Mouse (Mus musculus): ENCODE results near the gene Tmem165.

Tmem165 gene

DNA sequence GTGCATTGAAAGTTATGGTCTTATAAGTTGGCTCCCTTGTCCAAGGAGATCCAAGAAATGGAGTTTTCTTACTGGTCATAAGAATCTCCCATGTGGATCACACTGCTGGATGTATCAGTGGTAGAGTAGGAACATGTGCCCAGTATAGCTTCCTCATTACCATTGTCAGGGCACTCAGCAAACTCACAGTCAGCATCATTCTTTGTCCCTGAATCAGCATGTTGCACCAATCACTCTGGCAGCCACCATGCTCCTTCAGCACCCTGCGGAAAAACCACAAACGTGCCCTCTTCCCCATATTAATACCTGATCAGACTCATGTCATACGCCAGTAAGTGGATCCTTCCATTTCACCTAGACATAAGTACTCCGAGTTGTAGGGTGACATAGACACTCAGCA is 8.6 kb upstream of the Tmem165 start:
- DNase-seq, result no peak

DNA sequence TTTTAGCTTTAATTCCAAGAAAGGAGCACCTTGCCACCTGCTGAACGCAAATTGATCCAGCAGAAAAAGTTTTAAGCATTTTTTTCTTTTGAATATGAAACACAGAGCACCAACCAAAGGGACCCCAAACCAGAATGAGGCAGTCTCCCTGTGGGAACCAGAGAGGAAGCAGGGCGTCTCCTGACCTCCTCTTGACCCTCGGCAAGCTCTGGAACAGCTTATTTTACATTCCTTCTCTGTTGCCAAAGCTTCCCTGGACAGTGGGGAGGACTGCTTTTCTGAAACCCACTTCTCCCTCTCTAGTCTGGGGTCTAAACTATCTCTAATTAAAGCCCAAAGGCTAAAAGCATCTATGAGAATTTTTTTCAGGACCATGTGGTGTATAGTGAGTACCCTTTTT is 7.3 kb upstream of the Tmem165 start:
- DNase-seq, result no peak

DNA sequence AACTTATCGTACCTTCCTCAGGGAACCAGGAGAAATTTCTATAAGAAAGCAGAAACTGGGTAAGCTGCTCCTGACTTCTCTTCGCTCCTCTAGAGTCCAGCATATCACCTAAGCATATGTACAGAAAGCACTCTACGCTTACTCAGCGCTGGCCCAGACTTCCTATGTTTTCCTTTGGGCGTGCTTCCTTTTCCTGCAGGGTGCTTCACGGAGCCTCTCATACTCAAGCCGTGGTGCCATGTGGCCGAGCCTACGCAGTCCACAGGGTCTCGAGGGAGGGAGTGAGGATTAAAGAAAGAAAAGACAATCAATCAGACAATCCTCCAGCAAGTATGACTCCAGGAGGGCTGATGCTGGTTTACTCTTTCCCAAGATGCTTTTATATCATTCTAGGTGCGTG is 6.8 kb upstream of the Tmem165 start:
- no peak for DNase-seq

DNA sequence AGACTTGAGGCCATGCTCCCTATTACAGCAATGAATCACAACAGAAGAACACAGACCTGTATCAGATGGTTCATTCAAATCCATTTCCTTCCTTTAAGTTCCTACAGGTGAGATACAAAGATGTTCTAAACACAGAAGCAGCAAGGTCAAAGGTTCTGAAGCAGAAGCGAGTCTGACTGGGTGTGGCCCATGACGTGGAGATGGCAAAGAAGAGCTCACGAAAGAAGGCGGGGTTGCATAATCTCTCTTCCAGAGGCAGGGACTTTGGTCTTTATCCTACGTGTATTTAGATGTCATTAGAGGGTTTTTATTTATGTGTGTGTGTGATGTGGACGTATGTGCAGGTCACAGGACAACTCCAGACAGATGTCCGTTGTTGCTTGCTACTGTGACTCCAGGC is 6.0 kb upstream of the Tmem165 start:
- DNase-seq, result no peak

DNA sequence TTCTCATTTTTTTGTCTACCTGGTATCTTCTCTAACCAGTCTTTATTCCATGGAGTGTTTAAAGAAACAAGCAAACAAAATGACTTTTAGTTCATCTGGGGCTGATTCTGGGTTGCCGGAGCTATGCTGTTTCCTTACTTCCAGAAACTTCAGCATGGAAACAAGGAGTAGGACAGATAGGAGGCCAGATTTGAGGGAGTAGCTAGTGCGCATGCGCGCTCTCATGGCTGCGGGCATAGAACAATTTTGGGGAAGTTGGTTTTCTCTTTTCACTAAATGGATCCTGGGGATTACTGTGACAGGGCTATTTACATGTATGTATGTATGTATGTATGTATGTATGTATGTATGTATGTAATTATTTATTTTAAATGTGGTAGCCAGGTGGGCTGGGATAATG is 4.5 kb upstream of the Tmem165 start:
- no peak for DNase-seq

DNA sequence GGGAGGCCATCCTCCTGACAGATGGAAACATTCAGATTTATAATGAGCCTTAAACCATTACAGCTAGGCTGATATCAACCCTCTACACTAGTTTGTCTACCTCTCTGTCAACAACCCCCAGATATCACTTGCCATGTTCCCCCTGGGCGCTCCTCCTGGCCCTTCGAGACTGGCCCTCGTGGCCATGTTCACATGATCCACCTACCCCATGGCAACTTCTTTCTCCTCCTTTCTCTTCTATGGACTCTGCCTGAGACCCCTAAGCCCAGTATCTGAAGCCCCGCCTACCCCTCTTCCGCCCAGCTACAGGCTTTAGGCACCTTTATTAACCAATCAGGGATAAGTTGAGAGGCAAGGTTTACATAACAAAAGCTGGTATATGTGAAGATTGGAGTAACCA is 3.9 kb upstream of the Tmem165 start:
- DNase-seq, result no peak

DNA sequence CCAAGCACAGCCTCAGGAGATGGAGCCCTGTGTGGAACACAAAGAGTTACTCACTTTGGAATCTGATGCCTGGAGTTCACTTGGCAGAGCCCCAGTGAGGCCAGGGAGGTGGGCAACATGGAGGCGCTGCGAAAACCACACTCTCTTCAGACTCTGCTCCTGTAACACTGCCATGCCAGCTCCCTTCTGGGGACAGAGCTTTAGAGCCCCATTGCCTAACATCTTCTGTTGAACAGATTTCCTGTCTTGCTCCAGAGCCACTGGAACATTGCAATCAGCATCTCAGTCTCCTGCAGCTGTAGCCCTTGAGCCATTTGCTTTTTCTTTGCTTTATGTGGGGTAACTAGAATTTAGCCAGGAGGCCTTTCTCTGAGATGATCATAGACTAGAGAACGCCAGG is 1.4 kb upstream of the Tmem165 start:
- no peak for DNase-seq

DNA sequence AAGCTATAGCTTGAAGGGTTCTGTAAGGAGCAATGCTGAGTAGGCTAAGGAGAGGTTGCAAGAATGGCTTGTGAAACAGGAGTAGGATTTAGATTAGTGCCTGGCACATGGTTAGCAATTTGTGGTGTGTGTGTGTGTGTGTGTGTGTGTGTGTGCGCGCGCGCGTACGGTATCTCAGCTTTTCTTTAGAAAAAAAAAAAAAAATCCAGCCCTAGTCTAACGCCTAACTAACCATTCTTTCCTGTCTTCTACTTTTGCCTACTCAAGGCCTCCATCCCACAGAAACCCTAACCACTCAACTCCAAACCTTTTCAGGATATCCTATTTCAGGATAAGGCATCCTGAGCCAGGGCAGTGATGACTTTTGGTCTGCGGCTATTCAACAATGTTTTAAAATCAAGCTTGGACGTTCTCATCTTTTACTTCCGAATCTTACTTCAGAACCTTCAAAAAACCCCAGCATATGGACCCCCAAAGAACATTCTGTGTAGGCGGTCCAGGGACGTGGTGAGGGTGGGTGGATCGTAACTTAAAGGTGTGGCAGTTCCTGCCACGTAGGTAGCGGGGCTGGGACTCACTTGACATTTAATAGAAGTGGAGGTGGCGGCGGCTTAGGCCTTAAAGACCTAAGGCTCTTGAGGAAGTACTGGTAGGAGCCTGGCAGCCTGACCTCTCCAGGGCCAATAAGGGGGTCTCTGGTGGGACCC is 484 bp upstream of the Tmem165 start:
- DNase-seq, result no peak

DNA sequence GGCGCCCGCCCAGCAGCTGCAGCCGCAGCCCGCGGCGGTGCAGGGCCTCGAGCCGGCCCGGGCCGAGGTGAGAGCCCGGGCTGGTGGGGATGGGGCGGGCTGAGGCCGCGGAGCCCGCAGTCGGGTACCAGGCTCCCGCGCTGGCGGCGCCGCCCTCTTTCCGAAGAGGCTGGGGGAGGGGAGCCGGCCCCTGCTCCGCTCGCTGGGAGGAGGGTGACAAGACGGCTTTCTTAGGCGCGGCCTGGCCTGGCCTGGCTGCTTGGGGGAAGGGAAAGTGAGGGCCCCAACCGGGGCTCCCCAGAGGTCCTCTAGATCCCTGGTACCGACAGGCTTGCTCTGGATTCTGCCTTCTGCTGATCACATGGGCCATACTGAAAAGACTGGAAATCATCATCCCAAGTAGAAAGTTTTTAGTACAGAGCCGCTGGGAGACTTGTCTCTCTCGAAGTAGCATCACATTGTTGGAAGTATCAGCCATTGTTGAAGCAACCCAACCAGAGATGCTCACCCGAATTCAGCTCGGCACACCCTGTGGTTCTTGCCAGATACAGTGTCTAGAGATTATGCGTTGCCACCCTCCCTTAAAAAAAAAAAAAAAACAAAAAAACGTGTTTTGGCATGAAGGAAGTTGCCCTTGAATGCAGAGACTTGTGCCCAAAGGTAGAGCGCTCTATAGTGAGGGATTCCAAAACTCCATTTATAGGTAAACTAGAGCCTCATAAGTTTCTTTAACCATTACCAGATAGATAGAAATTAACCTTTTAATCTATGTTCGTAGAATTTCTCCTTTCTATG is 803 bp downstream of the Tmem165 start:
- DNase-seq, result peak; percentile 65

DNA sequence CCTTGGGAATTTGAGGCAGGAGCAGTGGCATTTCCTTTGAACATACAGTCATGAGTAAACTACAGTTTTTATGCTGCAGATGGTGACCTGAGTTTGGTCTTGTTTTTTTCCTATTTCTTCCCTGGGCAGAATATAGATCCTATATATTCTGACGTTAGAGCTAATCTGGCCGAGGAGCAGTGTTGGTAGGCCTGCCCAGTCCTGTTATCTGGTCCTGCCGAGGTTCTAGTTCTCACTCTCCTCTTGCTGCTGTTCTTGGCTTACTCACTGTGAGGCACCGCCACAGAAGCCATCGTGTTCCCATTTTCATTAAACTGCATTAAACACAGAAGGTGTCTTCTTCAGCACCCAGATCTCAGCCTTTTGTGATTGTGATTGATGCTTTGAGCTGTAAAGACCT is 4.2 kb downstream of the Tmem165 start:
- no peak for DNase-seq

DNA sequence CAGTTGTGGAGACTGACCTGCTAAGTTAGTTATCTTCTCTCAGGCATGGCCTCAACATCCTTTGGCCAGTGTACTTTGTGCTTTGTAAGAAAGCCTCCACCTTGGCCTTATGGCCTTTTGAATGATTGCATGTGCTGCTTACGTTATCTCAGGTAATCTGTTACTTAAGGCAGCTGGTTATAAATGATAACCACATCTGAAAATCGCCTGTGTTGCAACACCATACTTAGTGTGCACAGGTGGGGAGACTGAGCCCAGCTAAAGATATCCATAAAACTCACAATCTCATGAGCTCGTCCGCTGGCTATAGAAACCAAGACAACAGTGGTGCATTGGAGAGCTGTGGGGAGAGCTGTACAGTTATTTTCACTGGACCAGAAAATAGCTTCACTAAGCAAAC is 6.9 kb downstream of the Tmem165 start:
- no peak for DNase-seq

DNA sequence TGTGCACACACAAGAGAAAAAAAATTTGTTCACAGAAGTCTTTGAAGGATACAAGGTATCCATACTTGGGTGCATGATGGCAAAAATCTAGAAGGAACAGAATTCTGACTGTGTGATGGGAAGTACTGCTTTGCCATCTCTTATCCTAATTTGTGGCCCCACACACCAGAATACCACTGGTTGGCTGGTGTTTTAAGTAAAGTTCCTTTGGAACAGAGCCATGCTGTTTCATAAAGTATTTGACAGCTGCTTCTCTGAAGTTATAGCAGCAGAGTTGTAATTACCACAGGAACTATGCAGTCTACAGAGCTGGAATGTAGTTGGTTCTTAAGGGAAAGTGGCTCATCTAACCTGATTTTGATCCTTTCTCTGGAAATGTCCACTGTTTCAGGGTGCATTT is 9.4 kb downstream of the Tmem165 start:
- DNase-seq, result no peak

DNA sequence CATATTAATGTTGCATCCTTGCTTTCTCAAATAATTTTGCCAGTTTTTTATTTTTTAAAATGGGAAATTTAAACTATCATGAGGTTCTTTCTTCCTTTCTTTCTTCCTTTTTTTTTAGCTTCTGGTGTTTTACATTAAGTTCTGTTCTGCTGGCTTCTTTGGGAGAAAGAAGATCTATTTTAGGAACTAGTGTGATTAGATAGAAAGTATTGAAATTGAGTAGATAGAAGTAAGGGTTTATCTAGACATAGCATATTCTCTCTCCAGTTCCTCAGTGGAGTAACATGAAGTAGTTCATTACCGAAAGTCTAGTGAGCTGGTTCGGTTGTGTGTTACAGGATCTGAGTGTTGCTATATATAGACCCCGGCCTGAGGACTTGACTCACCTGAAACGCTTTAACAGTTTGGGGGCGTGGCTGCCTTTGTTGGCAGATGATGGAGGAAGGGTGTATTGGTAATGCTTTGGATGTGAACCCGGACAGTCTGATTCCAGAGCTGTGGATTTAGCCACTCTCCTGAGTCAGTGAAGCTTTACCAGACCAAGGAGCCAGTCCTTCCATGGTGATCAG is 10.8 kb downstream of the Tmem165 start:
- DNase-seq, result no peak

DNA sequence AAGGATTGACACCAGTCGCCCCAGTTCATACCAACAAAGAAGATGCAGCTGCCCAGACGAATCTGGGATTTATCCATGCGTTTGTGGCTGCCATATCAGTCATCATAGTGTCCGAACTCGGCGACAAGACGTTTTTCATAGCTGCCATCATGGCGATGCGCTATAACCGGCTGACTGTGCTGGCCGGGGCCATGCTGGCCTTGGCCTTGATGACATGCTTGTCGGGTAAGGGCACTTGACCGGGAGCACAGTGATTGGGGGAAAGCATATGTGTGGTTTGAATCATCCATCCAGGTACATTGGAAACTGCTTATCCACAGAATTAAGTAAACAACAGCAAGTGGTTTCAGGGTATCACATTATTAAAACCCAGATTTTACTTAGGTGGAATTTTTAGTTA is 15.7 kb downstream of the Tmem165 start:
- DNase-seq, result no peak

DNA sequence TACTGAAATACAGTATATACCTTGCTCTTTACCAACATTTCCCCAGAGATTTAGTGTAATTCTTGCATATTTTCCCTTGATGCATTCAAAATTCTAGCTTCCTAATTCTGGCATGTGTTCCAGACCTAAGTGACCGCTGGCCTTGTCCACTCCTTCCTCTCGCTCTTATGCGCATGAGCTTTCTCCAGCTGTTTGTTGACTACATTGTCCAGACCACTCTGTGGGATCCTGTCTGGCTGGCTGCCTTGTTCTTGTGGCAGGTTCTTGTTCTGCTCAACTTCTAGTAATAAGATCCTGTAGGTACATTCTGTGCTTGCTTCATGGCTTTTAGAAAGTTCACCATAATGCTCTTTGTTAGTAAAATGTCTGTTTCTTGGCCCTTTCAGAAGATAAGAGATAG is 19.5 kb downstream of the Tmem165 start:
- no peak for DNase-seq

DNA sequence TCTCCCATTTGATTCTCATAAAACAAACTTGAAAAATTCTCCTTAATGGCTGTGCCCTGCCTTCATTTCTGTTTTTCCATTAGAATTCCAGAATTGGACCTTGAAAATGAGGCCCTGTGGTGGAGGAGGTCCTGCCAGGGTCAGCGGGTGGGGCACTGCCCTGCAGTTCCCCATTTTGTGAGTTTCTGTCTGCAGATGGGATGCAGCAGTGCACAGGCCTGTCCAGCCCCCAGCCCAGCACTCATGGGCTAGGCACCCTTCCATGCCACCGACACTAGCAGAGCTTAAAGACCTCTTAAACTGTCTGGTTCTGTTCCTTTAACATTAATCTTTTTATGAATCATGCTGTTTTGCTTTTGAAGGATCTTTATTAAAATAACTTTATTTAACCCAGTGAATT is 22.2 kb downstream of the Tmem165 start:
- DNase-seq, result no peak

DNA sequence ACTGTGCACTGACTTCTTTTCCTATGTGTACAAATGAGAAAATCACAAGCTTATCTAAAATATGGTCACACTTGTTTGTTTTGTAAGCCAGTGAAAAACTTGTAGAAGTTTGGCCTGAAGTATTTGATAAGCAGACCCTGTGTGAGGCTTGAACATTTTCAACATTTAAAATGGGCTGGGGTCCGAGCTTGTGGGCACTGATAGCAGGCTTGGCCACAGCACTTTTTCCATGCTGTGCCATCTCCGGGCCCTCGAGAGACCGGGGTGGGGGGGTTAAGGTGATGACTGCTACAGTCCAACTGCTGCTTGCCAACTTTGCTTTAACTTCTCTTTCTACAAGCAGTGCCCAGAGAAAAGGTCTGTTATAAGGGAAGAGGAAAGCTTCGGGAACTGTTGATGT is 24.4 kb downstream of the Tmem165 start:
- DNase-seq, result no peak

DNA sequence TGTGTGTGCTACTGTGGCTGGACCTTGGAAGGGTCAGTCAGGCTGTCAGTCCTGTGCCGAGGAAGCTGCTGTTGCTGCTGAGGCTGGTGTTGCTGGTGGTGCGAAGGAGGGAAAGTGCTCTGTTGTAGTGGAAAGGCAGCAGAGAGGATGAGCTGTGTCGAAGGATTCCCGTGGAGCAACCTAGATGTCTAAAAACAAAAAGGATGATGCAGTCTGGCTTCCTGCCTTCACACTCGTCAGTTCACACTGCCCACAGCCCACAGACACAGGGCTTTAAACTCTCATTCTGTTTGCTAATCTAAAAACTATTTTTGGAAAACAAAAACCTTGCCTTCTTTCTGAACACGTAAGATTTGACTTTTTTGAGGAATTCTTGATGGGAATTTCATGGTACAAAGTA is 33.0 kb downstream of the Tmem165 start:
- DNase-seq, result no peak

DNA sequence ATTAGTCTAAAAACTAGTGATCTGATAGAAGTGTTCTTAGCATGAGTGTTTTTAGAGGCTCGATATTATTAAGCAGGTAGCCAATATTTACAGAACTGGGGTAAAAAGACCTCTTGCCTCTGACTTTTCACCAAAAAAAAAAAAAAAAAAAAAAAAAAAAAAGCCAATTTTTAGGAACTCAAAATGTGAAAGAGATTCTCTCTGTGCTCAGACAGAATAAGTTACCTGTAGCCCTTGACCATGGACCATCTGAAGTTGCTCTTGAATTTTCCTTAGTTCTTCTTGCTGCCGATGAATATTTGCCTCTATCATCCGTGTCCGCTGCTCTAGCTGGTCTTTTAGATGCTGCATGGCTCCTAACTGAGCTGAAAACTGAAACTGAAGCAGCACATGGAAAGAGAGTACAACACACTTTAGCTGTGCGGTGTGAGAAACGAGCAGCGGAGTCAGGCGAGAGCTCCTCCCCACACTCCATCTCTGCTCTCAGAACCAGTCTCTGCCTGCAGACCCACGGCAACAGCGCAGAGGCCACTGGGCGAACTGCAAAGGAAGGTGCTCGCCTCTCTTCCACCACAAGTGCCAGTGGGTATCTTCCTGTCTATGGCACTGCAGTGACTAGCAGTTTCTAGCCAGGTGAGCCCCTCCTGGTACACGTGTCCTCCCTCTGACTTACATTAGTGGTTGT is 47.6 kb downstream of the Tmem165 start:
- no peak for DNase-seq

DNA sequence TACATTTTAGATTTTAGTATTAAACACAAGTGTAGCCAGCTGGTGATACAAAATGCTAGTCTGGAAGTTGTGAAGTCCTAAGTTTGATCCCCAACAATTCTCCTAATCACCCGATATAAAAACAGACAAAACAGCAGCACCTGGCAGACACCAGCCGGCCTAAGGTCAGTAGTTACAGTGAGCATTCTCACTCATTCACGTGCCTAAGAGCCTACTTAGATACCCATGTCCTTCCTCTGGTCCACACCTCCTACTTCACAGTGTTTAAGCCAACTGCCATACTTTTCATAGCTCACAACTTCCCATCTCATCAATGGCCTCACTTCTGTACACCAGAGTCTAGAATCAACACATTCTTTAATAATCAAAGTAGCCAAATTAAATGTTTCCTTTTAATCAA is 59.6 kb downstream of the Tmem165 start:
- no peak for DNase-seq

DNA sequence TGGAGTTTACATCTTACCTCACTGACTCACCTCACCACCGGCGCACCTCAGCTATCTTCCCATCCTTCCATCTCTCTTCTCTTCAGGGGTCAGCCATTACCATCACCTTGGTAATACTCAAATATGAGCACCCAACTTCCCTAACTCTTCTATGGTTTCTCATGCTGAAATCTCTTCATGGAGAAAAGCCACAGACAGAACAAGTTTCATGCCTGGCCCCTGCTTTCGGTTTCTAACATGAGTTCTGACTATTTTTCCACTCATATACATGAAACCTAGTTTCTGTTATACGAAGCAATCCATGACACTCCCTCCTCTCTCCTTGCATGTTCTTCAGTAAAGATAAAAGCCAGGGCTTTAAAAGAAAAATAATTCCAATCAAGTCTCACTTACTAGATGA is 60.2 kb downstream of the Tmem165 start:
- no peak for DNase-seq

DNA sequence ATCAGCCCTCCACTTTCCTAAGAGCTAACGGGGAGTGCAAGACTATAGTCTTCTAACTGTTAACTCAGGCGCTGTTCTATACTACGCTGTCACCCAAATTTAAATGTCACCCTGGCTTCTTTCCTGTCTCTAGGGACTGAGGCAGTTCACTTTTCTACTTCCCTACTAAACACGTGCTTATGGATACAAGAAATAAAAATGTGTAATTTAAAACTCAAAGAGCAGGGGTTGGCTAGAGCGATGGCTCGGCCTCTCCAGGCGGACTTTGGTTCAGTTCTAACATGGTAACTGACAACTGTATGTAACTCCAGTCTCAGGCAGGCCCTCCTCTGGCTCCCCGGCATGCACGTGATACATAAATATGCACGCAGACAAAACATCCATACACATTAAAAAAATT is 60.8 kb downstream of the Tmem165 start:
- no peak for DNase-seq

DNA sequence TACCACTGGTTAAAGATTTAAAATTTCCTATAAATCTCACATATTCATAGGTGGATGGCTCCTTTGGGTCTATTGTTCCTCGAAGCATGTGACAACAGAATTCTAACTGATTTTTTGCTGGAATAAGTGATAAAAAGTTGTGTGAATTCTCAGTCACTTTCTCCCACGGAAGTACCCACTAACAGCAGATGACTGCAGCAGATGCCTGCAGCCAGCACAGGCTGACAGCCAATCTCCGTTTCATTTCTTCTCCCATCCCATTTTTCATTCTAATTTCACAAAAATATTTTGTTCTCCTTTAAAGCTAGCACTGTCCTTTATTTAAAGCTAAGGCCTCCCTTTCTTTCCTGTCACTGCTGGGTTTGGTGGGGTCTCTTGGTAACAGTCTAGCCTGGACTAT is 61.7 kb downstream of the Tmem165 start:
- no peak for DNase-seq

DNA sequence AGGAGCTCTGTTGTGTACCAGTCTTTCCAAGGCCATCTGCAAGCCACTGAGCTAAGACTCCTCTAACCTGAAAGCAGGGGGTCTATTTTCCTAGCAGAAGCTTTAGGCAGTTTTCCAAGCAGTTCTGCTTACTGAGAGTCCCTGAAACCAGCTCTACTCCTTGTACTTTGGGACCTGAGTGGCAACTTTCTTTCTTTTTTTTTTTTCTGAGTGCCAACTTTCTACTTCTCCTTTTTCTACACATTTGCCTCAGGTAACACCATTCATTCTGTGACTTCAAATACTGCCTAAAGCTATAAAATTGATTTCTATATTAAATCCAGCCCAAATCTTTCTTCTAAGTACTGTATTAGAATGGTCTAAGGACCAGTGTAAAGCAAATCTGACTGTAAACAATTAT is 62.9 kb downstream of the Tmem165 start:
- DNase-seq, result no peak

All from cerebellum, adult 11-12 months (tissue).